Mouse (Mus musculus) megakaryocyte, embryonic 14.5 days (primary cell): Measurements from ENCODE around the gene Higd1c.

Source experiments
- FLI1 ChIP-seq: IDR thresholded peaks from 2 replicates; pipeline ENCODE4 v1.6.1; 2012; ENCODE audit warnings: low read length, inconsistent platforms, mixed read lengths
- GATA1 ChIP-seq: IDR thresholded peaks from 3 replicates; pipeline ENCODE4 v1.6.1; 2012; ENCODE audit warnings: mixed read lengths, low read length, inconsistent platforms, borderline replicate concordance

DNA sequence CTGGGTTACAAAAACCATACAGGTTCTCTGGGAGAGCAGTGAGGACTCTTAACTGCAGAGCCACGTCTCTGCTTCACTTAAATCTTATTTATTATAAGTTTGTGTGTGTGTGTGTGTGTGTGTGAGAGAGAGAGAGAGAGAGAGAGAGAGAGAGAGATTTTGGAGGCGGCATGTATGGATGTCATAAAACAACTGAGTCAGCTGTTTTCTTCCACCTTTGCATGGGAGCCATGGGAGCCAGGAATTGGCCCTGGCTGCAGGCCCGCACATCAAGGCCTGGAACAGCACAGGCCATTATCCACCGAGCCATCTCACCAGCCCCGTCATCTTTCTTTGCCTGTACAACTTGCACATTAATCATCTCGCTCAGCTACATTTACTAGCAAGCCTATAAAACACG lies 2.8 kb downstream of the Higd1c start:
- TF ChIP-seq GATA1 (no peak), FLI1 (no peak)
